Mouse (Mus musculus) kidney, embryonic 16.5 days (tissue): ENCODE measurements at regions not wholly inside any gene's neighbourhood (a gene's known extent, or its start where the extent isn't known, plus 50 kb on each side); places are given as distances from the start of the nearest gene placed in this dataset.

ENCODE experiments used
- ATAC-seq: fragments of 200-750 bp; cut with Nextera tagmentation; 2 replicates; pipeline ENCODE4 v1.8.0; 2017; ENCODE audit warnings: moderate TSS enrichment; ENCODE audit not compliant: low FRiP score, low TSS enrichment
- H3K27ac ChIP-seq: fragments of 300-500 bp; sonication (generic); 2 replicates; pipeline ENCODE4 v1.5.1; 2014; ENCODE audit warnings: low read length
- H3K27me3 ChIP-seq: fragments of 300-500 bp; sonication (generic); 2 replicates; pipeline ENCODE4 v1.6.1; 2014; ENCODE audit warnings: low read length, control low read depth, mixed read lengths; ENCODE audit not compliant: insufficient read depth
- H3K36me3 ChIP-seq: fragments of 300-500 bp; sonication (generic); 2 replicates; pipeline ENCODE4 v1.6.1; 2014; ENCODE audit warnings: low read length, control low read depth, mixed read lengths; ENCODE audit not compliant: insufficient read depth
- H3K4me1 ChIP-seq: fragments of 300-500 bp; sonication (generic); 2 replicates; pipeline ENCODE4 v1.6.1; 2014; ENCODE audit warnings: low read length, control low read depth, mixed read lengths; ENCODE audit not compliant: insufficient read depth
- H3K4me2 ChIP-seq: fragments of 300-500 bp; sonication (generic); replicated peaks from 2 replicates; pipeline ENCODE4 v1.6.1; 2014; ENCODE audit warnings: low read depth, low read length
- H3K4me3 ChIP-seq: fragments of 300-500 bp; sonication (generic); 2 replicates; pipeline ENCODE4 v1.5.1; 2014; ENCODE audit warnings: mild to moderate bottlenecking, low read length
- H3K9ac ChIP-seq: fragments of 300-500 bp; sonication (generic); replicated peaks from 2 replicates; pipeline ENCODE4 v1.6.1; 2014; ENCODE audit warnings: low read length
- H3K9me3 ChIP-seq: fragments of 300-500 bp; sonication (generic); 2 replicates; pipeline ENCODE4 v1.6.1; 2016; ENCODE audit warnings: low read length, control low read depth
- WGBS: fragments of 180-500 bp; shearing (Covaris S2); extraction: QIAGEN DNeasy Blood & Tissue Kit; methylation state at CpG from one replicate; pipeline ENCODE4 v1.1.7; 2014; 5-methylcytosine and 5-hydroxymethylcytosine counted together

DNA sequence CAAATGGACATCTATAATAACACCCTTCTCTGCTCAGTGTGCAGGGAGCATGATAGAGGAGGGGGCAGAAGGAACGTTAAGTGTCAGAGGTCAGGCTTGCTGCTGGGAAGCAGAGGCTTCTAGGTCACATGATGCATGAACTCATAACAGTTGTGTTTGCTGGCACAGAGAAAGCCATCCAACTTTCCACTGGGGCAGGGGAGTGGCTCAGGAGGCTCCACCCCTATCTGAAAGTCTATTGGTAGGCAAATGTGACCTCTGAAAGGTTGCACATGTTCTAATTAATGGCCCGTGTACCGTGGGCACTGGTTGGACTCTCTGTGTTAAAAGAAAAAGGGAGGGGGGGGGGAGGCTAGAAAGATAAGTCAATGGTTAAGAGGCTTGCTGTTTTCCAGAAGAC, 224.6 kb downstream of the Slc16a7 start:
- Histone ChIP-seq H3K9ac (no peak overlapping the region), H3K4me2 (no peak overlapping the region), H3K4me1 (no peaks in the 10 kb centered on the region), H3K27ac (no peak overlapping the region), H3K4me3 (no peak overlapping the region), H3K9me3 (no peaks in the 10 kb centered on the region), H3K27me3 (no peaks in the 10 kb centered on the region), H3K36me3 (no peaks in the 10 kb centered on the region)
- ATAC-seq, result no peak
- 37% methylated on average over 3 of the region's 3 CpGs for WGBS

GRCm38 (mm10) chr10:125161077-125161476, 228.2 kb downstream of the Slc16a7 start:
- 54% methylated on average over 5 of the region's 5 CpGs for WGBS

GRCm38 (mm10) chr10:125148753-125149152, 240.5 kb downstream of the Slc16a7 start:
- Histone ChIP-seq H3K4me1 (0 out of 2 replicates have a peak, but pooled peaks cover 6% of the 10 kb centered on the region), H3K36me3 (no peaks in the 10 kb centered on the region), H3K9me3 (no peaks in the 10 kb centered on the region), H3K27me3 (no peaks in the 10 kb centered on the region), H3K4me3 (no peak overlapping the region), H3K9ac (no peak overlapping the region), H3K4me2 (no peak overlapping the region), H3K27ac (no peak overlapping the region)
- ATAC-seq, result no peak
- WGBS, result 79% methylated on average over 2 of the region's 2 CpGs

More at GRCm38 (mm10) chr10:125161077-125161476, 228.2 kb downstream of the Slc16a7 start:
- Histone ChIP-seq H3K27me3 (no peaks in the 10 kb centered on the region), H3K4me1 (no peaks in the 10 kb centered on the region), H3K36me3 (no peaks in the 10 kb centered on the region), H3K27ac (no peak overlapping the region), H3K4me2 (no peak overlapping the region), H3K9me3 (no peaks in the 10 kb centered on the region), H3K9ac (no peak overlapping the region), H3K4me3 (no peak overlapping the region)
- ATAC-seq, result no peak

- Histone ChIP-seq H3K27me3 (no peaks in the 10 kb centered on the region), H3K36me3 (no peaks in the 10 kb centered on the region), H3K9ac (no peak overlapping the region), H3K4me3 (no peak overlapping the region), H3K27ac (no peak overlapping the region), H3K9me3 (no peaks in the 10 kb centered on the region), H3K4me1 (0 out of 2 replicates have a peak, but pooled peaks cover 6% of the 10 kb centered on the region), H3K4me2 (no peak overlapping the region)
- ATAC-seq, result no peak
Observed at GRCm38 (mm10) chr10:125147239-125147782, 242.0 kb downstream of the Slc16a7 start.

GRCm38 (mm10) chr10:125146365-125146764, 242.9 kb downstream of the Slc16a7 start:
- Histone ChIP-seq H3K27me3 (no peaks in the 10 kb centered on the region), H3K9ac (no peak overlapping the region), H3K36me3 (no peaks in the 10 kb centered on the region), H3K27ac (no peak overlapping the region), H3K4me1 (0 out of 2 replicates have a peak, but pooled peaks cover 6% of the 10 kb centered on the region), H3K4me3 (no peak overlapping the region), H3K4me2 (no peak overlapping the region), H3K9me3 (no peaks in the 10 kb centered on the region)
- ATAC-seq, result peak; percentile 27; the same call in 1 of the 2 replicates
- WGBS, result 80% methylated on average over 3 of the region's 3 CpGs

DNA sequence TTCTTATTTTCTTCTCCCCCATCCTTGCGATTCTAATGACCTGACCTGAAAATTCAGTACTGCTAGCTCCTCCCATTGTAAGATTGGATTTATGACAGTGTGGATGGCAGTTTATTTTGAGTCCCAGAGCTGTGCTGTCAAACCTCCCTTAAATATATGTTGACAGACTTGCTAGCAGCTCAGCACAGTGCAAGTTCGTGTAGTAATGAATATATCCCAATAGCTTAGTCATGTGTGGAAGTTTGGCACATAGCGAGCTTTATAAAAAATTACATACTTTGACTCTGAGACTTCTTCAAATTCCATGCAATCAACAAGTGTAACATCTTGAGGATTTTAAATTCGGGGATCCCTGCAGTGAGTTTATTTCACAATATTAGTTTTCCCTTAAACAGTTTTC, 243.5 kb downstream of the Slc16a7 start:
- ATAC-seq, result no peak
- Histone ChIP-seq H3K4me2 (no peak overlapping the region), H3K27me3 (no peaks in the 10 kb centered on the region), H3K36me3 (no peaks in the 10 kb centered on the region), H3K9ac (no peak overlapping the region), H3K9me3 (no peaks in the 10 kb centered on the region), H3K27ac (no peak overlapping the region), H3K4me3 (no peak overlapping the region), H3K4me1 (0 out of 2 replicates have a peak, but pooled peaks cover 6% of the 10 kb centered on the region)
- WGBS, result 59% methylated on average over 4 of the region's 4 CpGs

DNA sequence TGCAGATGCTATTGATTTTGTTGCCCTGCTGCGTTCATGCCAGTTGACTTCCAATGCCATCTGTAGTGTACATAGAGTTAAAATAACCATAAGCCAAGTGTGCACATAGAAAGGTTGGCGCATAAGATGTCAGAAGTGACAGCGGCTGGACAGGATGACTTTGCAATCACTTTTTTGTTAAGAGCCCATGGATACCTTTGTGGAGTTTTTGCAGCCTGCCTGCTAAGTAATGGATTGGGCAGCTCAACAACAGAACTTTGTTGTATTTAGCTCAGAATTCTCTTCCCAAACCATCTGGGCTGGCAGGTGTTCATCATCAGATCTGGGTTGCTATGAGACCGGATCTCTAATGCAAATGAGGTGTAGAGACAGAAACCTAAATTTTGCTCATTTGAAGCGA, 267.5 kb downstream of the Slc16a7 start:
- Histone ChIP-seq H3K27ac (no peak overlapping the region), H3K4me1 (no peaks in the 10 kb centered on the region), H3K4me3 (no peak overlapping the region), H3K36me3 (no peaks in the 10 kb centered on the region), H3K4me2 (no peak overlapping the region), H3K9ac (no peak overlapping the region), H3K27me3 (no peaks in the 10 kb centered on the region), H3K9me3 (no peaks in the 10 kb centered on the region)
- 89% methylated on average over 5 of the region's 5 CpGs for WGBS
- no peak for ATAC-seq

DNA sequence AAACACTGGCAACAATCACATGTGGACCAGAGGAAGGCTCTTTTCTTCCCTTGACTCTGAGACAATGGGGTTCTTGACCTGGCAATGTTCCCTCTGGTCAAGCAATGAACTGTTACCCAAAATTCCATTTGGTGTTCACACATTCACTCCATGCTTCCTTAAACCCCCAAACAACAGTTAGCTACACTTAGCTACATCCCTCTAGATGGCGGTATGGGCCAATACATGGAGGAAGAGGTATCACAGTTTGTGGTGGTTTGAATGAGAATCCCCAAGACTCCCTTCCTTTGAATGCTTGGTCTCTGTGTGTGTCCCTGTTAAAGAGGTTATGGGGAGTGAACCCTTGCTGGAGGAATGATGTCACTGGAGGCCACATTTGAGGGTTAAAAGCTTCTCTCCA, 274.9 kb downstream of the Slc16a7 start:
- Histone ChIP-seq H3K27me3 (no peaks in the 10 kb centered on the region), H3K4me2 (no peak overlapping the region), H3K9ac (no peak overlapping the region), H3K4me3 (no peak overlapping the region), H3K27ac (no peak overlapping the region), H3K36me3 (no peaks in the 10 kb centered on the region), H3K9me3 (0 out of 2 replicates have a peak, but pooled peaks cover 4% of the 10 kb centered on the region), H3K4me1 (no peaks in the 10 kb centered on the region)
- 6% methylated on average over 1 of the region's 1 CpGs for WGBS
- no peak for ATAC-seq

DNA sequence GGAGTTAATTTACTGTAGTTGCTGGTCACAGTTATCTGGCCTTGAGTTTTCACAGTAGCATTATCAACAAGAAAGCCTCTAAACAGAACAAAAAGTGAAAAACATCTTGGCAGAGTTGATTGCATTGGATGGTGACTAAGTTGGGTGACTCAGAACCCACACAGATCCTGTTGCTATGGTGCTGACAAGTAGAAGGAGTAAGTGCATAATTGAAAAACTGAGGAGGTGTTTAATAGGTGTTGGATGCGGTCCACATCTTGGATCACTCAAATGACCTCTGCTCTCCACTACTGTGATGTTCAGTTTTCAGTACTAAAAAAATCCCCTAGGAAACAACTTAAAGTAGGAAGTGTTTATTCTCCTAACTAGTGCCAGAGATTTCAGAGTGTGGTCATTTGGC, 280.3 kb downstream of the Slc16a7 start:
- Histone ChIP-seq H3K27me3 (no peaks in the 10 kb centered on the region), H3K9ac (no peak overlapping the region), H3K4me2 (no peak overlapping the region), H3K36me3 (no peaks in the 10 kb centered on the region), H3K27ac (no peak overlapping the region), H3K9me3 (0 out of 2 replicates have a peak, but pooled peaks cover 4% of the 10 kb centered on the region), H3K4me3 (no peak overlapping the region), H3K4me1 (no peaks in the 10 kb centered on the region)
- peak; percentile 23; the same call in 1 of the 2 replicates for ATAC-seq
- 47% methylated on average over 1 of the region's 1 CpGs for WGBS

- Histone ChIP-seq H3K27ac (no peak overlapping the region), H3K9ac (no peak overlapping the region), H3K27me3 (no peaks in the 10 kb centered on the region), H3K4me1 (no peaks in the 10 kb centered on the region), H3K4me3 (no peak overlapping the region), H3K4me2 (no peak overlapping the region), H3K9me3 (no peaks in the 10 kb centered on the region), H3K36me3 (no peaks in the 10 kb centered on the region)
- ATAC-seq, result no peak
- 93% methylated on average over 2 of the region's 2 CpGs for whole genome bisulfite sequencing
Observed at GRCm38 (mm10) chr10:125084975-125085374, 304.3 kb downstream of the Slc16a7 start.
